ENCODE assay signal across 8 mouse cellular contexts in the genomic region with DNA sequence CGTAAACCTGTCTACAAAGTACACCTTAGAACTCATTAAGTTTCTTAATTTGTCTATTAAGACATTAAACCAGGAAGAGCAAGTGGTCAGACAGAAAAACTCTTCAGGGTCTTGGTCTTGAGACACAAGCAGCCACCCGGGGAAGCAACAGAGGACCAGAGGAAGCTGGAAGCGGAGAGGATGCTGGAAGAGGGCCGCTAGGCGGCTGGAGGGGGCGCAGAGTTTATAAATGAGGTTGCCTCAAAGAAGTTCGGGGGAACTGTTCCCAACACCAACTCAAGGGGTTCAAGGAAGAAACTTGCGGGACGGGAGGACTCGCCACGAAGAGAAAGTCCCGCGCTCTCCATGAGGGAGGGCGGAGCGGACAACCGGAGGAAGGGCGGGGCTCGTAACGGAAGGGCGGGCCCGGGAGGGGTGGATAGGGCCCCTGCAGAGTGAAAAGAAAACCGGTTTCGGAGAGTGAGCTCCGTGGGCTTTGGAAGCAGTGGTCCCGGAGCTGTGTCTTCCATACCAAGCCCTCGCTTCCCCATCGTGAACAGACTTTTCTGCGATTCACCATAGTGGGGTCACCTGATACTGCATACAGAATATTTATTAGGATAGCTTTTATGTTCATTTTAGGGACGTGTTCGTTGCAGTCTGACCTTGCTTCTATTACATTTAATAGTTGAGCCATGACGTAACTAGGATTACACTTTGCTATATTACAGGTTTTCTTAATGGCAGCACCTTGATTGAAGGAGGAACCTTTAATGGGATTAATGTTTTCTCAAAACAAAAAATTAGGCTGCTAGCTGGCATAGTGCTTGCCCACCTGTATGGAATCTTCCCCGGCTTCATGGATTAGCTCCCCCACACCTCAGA. TPM values are rescaled to one million over a fixed set of nuclear protein-coding genes. Genes with fewer than 3 reads are reported as not detected.
A peak's percentile ranks its signal among the peaks of the same experiment; 100 is the strongest.
DNase-seq lines count a peak whose midpoint lies in the region; ATAC-seq and TF ChIP-seq lines count a peak whose summit lies in the region.

No protein-coding gene starts in this region.

- H3K9ac ChIP-seq in heart, embryonic 12.5 days: peak overlapping the region; percentile 72
- peak overlapping the region; percentile 51 for H3K9ac ChIP-seq in kidney, embryonic 15.5 days
- peak overlapping the region; percentile 70 for H3K9ac ChIP-seq in liver, embryonic 13.5 days

- H3K4me2 ChIP-seq in heart, embryonic 12.5 days: peak overlapping the region; percentile 68
- peak overlapping the region; percentile 66 for H3K4me2 ChIP-seq in kidney, embryonic 15.5 days
- peak overlapping the region; percentile 78 for H3K4me2 ChIP-seq in liver, embryonic 13.5 days
- H3K4me2 ChIP-seq in myocyte (ENCODE audit: low read depth): peak overlapping the region; percentile 83

- no peaks in the 10 kb centered on the region for H3K9me3 ChIP-seq in heart, embryonic 12.5 days (replicated peaks)
- no peaks in the 10 kb centered on the region for H3K9me3 ChIP-seq in kidney, embryonic 15.5 days (replicated peaks)
- no peaks in the 10 kb centered on the region for H3K9me3 ChIP-seq in liver, embryonic 13.5 days (replicated peaks)

- TF ChIP-seq CTCF in embryonic fibroblast, embryonic 13.5 days (IDR thresholded peaks at IDR 0.05; ENCODE audit: borderline replicate concordance, insufficient read depth, low read length): no peak

- WGBS in heart, embryonic 12.5 days: 5% methylated on average over 32 of the region's 32 CpGs
- 4% methylated on average over 32 of the region's 32 CpGs for WGBS in kidney, embryonic 15.5 days
- WGBS in liver, embryonic 13.5 days (ENCODE audit: insufficient replicate concordance): 3% methylated on average over 32 of the region's 32 CpGs

- peak; percentile 86 for DNase-seq in CD4-positive helper T cell, adult 2 months (ENCODE audit: low read depth, low spot score)
- DNase-seq in brain, adult 2 months (ENCODE audit: low read depth, low spot score): peak; percentile 80
- peak; percentile 80 for DNase-seq in liver, embryonic 13.5 days
- peak; percentile 87 to 92 for DNase-seq in spleen, postnatal 4 days (ENCODE audit: low spot score in 2 of 2)

- H3K27ac ChIP-seq in embryonic fibroblast, embryonic 13.5 days (ENCODE audit: insufficient read depth, low read length): peak overlapping the region; percentile 56; the same call in 1 of the 2 replicates
- H3K27ac ChIP-seq in heart, embryonic 12.5 days (ENCODE audit: poor library complexity, severe bottlenecking): peak overlapping the region; percentile 78
- H3K27ac ChIP-seq in kidney, embryonic 15.5 days: peak overlapping the region; percentile 83
- peak overlapping the region; percentile 90 for H3K27ac ChIP-seq in liver, embryonic 13.5 days

- H3K27me3 ChIP-seq in heart, embryonic 12.5 days (replicated peaks): no peaks in the 10 kb centered on the region
- H3K27me3 ChIP-seq in kidney, embryonic 15.5 days: no peaks in the 10 kb centered on the region
- H3K27me3 ChIP-seq in liver, embryonic 13.5 days: no peaks in the 10 kb centered on the region
- no peaks in the 10 kb centered on the region for H3K27me3 ChIP-seq in myocyte (ENCODE audit: control insufficient read depth, insufficient read depth, insufficient read length)

- H3K36me3 ChIP-seq in heart, embryonic 12.5 days: no peaks in the 10 kb centered on the region
- no peaks in the 10 kb centered on the region for H3K36me3 ChIP-seq in kidney, embryonic 15.5 days
- H3K36me3 ChIP-seq in liver, embryonic 13.5 days: no peaks in the 10 kb centered on the region
- no peaks in the 10 kb centered on the region for H3K36me3 ChIP-seq in myocyte (ENCODE audit: control insufficient read depth, insufficient read depth)

- no peaks in the 10 kb centered on the region for H3K79me2 ChIP-seq in myocyte (ENCODE audit: control insufficient read depth, insufficient read depth)

- peak overlapping the region; percentile 57 for H3K4me3 ChIP-seq in embryonic fibroblast, embryonic 13.5 days (ENCODE audit: insufficient read depth, low read length)
- H3K4me3 ChIP-seq in heart, embryonic 12.5 days: peak overlapping the region; percentile 57
- peak overlapping the region; percentile 57 for H3K4me3 ChIP-seq in kidney, embryonic 15.5 days (replicated peaks)
- H3K4me3 ChIP-seq in liver, embryonic 13.5 days (replicated peaks): peak overlapping the region; percentile 59
- peak overlapping the region; percentile 41 for H3K4me3 ChIP-seq in myocyte

- TF ChIP-seq POLR2A in embryonic fibroblast, embryonic 13.5 days (IDR thresholded peaks at IDR 0.05; ENCODE audit: low read depth, low read length): peak; percentile 96
- TF ChIP-seq POLR2A in myocyte (IDR thresholded peaks at IDR 0.05; ENCODE audit: insufficient read length, low read depth): no peak

- H3ac ChIP-seq in myocyte (ENCODE audit: control insufficient read depth, insufficient read length): peak overlapping the region; percentile 8

- no peaks in the 10 kb centered on the region for H3K4me1 ChIP-seq in embryonic fibroblast, embryonic 13.5 days (ENCODE audit: control insufficient read depth, insufficient read depth, low read length)
- peaks cover 10% of the 10 kb centered on the region for H3K4me1 ChIP-seq in heart, embryonic 12.5 days (replicated peaks)
- H3K4me1 ChIP-seq in kidney, embryonic 15.5 days: peaks cover 17% of the 10 kb centered on the region
- peaks cover 42% of the 10 kb centered on the region for H3K4me1 ChIP-seq in liver, embryonic 13.5 days (replicated peaks)

- peak; percentile 66 for ATAC-seq in heart, embryonic 12.5 days (ENCODE audit: insufficient number of reproducible peaks, low FRiP score)
- peak; percentile 59 for ATAC-seq in kidney, embryonic 15.5 days (replicated peaks; ENCODE audit: low FRiP score)
- ATAC-seq in liver, embryonic 13.5 days (ENCODE audit: low read depth): peak; percentile 57

TF ChIP-seq in myocyte, 11 proteins besides CTCF, POLR2A, EP300 and RAD21:
- TF ChIP-seq E2F4 (IDR thresholded peaks at IDR 0.05; ENCODE audit: insufficient read depth): peak; percentile 55
- TF ChIP-seq CEBPB (IDR thresholded peaks at IDR 0.05; ENCODE audit: insufficient read depth, poor library complexity, severe bottlenecking): no peak
- TF ChIP-seq MYOG (IDR thresholded peaks at IDR 0.05; ENCODE audit: control insufficient read depth in 1 of 3, insufficient read depth in 1 of 3, insufficient read length in 2 of 3, low read depth in 2 of 3): no peak
- TF ChIP-seq SRF (IDR thresholded peaks at IDR 0.05; ENCODE audit: control insufficient read depth, insufficient read length, low read depth): no peak
- no peak for TF ChIP-seq TCF3 (IDR thresholded peaks at IDR 0.05; ENCODE audit: insufficient read length, low read depth)
- no peak for TF ChIP-seq MAX (IDR thresholded peaks at IDR 0.05; ENCODE audit: low read depth)
- TF ChIP-seq REST (IDR thresholded peaks at IDR 0.05; ENCODE audit: insufficient read depth, insufficient read length): no peak
- no peak for TF ChIP-seq MYOD1 (IDR thresholded peaks at IDR 0.05; ENCODE audit: control insufficient read depth in 1 of 3, insufficient read length in 2 of 3, low read depth in 2 of 3)
- peak; percentile 96 for TF ChIP-seq POLR2AphosphoS2 (IDR thresholded peaks at IDR 0.05; ENCODE audit: insufficient read length, low read depth)
- TF ChIP-seq USF1 (IDR thresholded peaks at IDR 0.05; ENCODE audit: low read depth): no peak
- no peak for TF ChIP-seq TCF12 (IDR thresholded peaks at IDR 0.05; ENCODE audit: insufficient read depth, poor library complexity, severe bottlenecking)

RNA-seq across cellular contexts. Expression of gene Nemf, which starts 7.2 kb away (rescaled TPM):
- 57.2 and 70.2 TPM in 2 replicates for polyA plus RNA-seq in embryonic fibroblast, embryonic 13.5 days (2011; ENCODE audit: insufficient read length, low read depth, missing spikeins)
- polyA plus RNA-seq in heart, embryonic 12.5 days (2016; fragmentation: Nextera tagmentation; extraction: Ambion mirVana): 69.5 and 71.0 TPM in 2 replicates
- polyA plus RNA-seq in kidney, embryonic 15.5 days (2015; fragmentation: Nextera tagmentation; extraction: Ambion mirVana): 87.0 and 91.6 TPM in 2 replicates
- 47.5 and 56.5 TPM in 2 replicates for polyA plus RNA-seq in liver, embryonic 13.5 days (2015; fragmentation: Nextera tagmentation; extraction: Ambion mirVana)
- 6.8 TPM for polyA plus RNA-seq in myocyte (2012; fragmentation: generic; extraction: Trizol)

RNA-seq across cellular contexts. Expression of gene Arf6, which starts 7.8 kb away (rescaled TPM):
- polyA plus RNA-seq in embryonic fibroblast, embryonic 13.5 days (2011; ENCODE audit: insufficient read length, low read depth, missing spikeins): 106 and 119 TPM in 2 replicates
- polyA plus RNA-seq in heart, embryonic 12.5 days (2016; fragmentation: Nextera tagmentation; extraction: Ambion mirVana): 53.9 and 55.7 TPM in 2 replicates
- 45.3 and 47.0 TPM in 2 replicates for polyA plus RNA-seq in kidney, embryonic 15.5 days (2015; fragmentation: Nextera tagmentation; extraction: Ambion mirVana)
- 38.2 and 41.6 TPM in 2 replicates for polyA plus RNA-seq in liver, embryonic 13.5 days (2015; fragmentation: Nextera tagmentation; extraction: Ambion mirVana)
- 71.4 TPM for polyA plus RNA-seq in myocyte (2012; fragmentation: generic; extraction: Trizol)

RNA-seq across cellular contexts. Expression of gene Gm9887, which starts 8.1 kb away (rescaled TPM):
- polyA plus RNA-seq in embryonic fibroblast, embryonic 13.5 days (2011; ENCODE audit: insufficient read length, low read depth, missing spikeins): not detected in 2 replicates
- 1.1 and 2.4 TPM in 2 replicates for polyA plus RNA-seq in heart, embryonic 12.5 days (2016; fragmentation: Nextera tagmentation; extraction: Ambion mirVana)
- 1.4 and 1.7 TPM in 2 replicates for polyA plus RNA-seq in kidney, embryonic 15.5 days (2015; fragmentation: Nextera tagmentation; extraction: Ambion mirVana)
- polyA plus RNA-seq in liver, embryonic 13.5 days (2015; fragmentation: Nextera tagmentation; extraction: Ambion mirVana): 0.71 and 0.93 TPM in 2 replicates
- polyA plus RNA-seq in myocyte (2012; fragmentation: generic; extraction: Trizol): 2.4 TPM

Comparison
In these comparisons a context has a peak if more than half of its experiments do, and no peak if none do; other contexts are left out.
1. Peak in every context shown above with its lines: DNase-seq, ATAC-seq, H3K4me3 ChIP-seq and H3K27ac ChIP-seq.